Mouse (Mus musculus) midbrain, embryonic 10.5 days (tissue): Measurements from ENCODE around the gene Znrf2. TPM values are rescaled to one million over a fixed set of nuclear protein-coding genes. Genes with fewer than 3 reads are reported as not detected.

ENCODE experiments used
- DNase-seq: peaks from one replicate; pipeline ENCODE4 v3.0.0-alpha.2; 2017; ENCODE audit warnings: low spot score
- H3K27ac ChIP-seq: fragments of 300-500 bp; sonication (generic); replicated peaks from 2 replicates; pipeline ENCODE4 v1.5.1; 2016; ENCODE audit warnings: mild to moderate bottlenecking
- H3K27me3 ChIP-seq: fragments of 300-500 bp; sonication (generic); 2 replicates; pipeline ENCODE4 v1.6.1; 2016; ENCODE audit warnings: low read depth, mild to moderate bottlenecking; ENCODE audit not compliant: poor library complexity, severe bottlenecking
- H3K36me3 ChIP-seq: fragments of 300-500 bp; sonication (generic); 2 replicates; pipeline ENCODE4 v1.6.1; 2016; ENCODE audit warnings: mild to moderate bottlenecking, moderate library complexity
- H3K4me1 ChIP-seq: fragments of 300-500 bp; sonication (generic); 2 replicates; pipeline ENCODE4 v1.6.1; 2016
- H3K4me3 ChIP-seq: fragments of 300-500 bp; sonication (generic); 2 replicates; pipeline ENCODE4 v1.5.1; 2016; ENCODE audit warnings: mild to moderate bottlenecking, moderate library complexity
- H3K9me3 ChIP-seq: fragments of 300-500 bp; sonication (generic); replicated peaks from 2 replicates; pipeline ENCODE4 v1.6.1; 2016; ENCODE audit warnings: mild to moderate bottlenecking
- WGBS: fragments of 180-500 bp; shearing (Covaris S2); methylation state at CpG from one replicate; pipeline ENCODE4 v1.1.7; 2016; 5-methylcytosine and 5-hydroxymethylcytosine counted together
- polyA plus RNA-seq: library from polyadenylated mRNA; unstranded; fragments of >200 nt; fragmentation: Nextera tagmentation; extraction: Ambion mirVana; gene quantifications from 2 replicates; pipeline ENCODE4 v1.2.1, GENCODE M21; 2016

The Znrf2 gene
- polyA plus RNA-seq, 1 experiment from 2014 or later = 2.2 TPM

GRCm38 (mm10) chr6:54933866-54934265 is 117.2 kb downstream of the Znrf2 start:
- Histone ChIP-seq H3K27me3 (no peaks in the 10 kb centered on the region), H3K4me3 (no peak overlapping the region), H3K4me1 (no peaks in the 10 kb centered on the region), H3K36me3 (no peaks in the 10 kb centered on the region), H3K9me3 (no peaks in the 10 kb centered on the region), H3K27ac (no peak overlapping the region)
- 84% methylated on average over 3 of the region's 3 CpGs for WGBS
- no peak for DNase-seq

DNA sequence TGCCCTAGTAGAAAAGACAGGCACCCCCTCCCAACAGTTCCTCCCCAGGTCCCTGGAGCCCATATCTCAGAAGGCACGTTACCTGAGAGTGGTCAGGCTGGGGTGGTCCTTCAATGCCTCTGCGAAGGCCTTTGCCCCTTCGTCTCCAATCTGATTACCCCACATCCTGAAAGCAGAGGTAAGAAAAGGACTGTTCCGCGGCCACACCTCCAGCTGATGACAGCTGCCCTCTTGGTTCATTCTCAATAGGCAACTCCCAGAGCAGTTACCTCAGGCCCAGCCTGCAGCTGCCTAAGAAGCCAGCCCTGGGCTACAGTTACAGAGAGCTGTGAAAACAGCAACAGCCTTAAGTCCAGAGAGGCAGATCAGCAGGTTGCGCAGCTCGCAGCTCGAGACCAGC is 117.6 kb downstream of the Znrf2 start:
- H3K9me3 ChIP-seq = no peaks in the 10 kb centered on the region
- H3K27me3 ChIP-seq = no peaks in the 10 kb centered on the region
- no peak for DNase-seq
- no peak overlapping the region for H3K27ac ChIP-seq
- no peak overlapping the region for H3K4me3 ChIP-seq
- H3K36me3 ChIP-seq = no peaks in the 10 kb centered on the region
- no peaks in the 10 kb centered on the region for H3K4me1 ChIP-seq
- WGBS = 92% methylated on average over 8 of the region's 8 CpGs

GRCm38 (mm10) chr6:54934930-54935329 is 118.2 kb downstream of the Znrf2 start:
- H3K4me3 ChIP-seq = no peak overlapping the region
- H3K27me3 ChIP-seq = no peaks in the 10 kb centered on the region
- no peaks in the 10 kb centered on the region for H3K9me3 ChIP-seq
- H3K27ac ChIP-seq = no peak overlapping the region
- no peak for DNase-seq
- WGBS = 85% methylated on average over 5 of the region's 5 CpGs
- H3K36me3 ChIP-seq = no peaks in the 10 kb centered on the region
- no peaks in the 10 kb centered on the region for H3K4me1 ChIP-seq

- H3K9me3 ChIP-seq = no peaks in the 10 kb centered on the region
- DNase-seq = no peak
- no peak overlapping the region for H3K27ac ChIP-seq
Measured at GRCm38 (mm10) chr6:54936496-54936895, 119.8 kb downstream of the Znrf2 start.

GRCm38 (mm10) chr6:54939631-54940030 is 122.9 kb downstream of the Znrf2 start:
- no peak overlapping the region for H3K4me3 ChIP-seq
- DNase-seq = no peak
- H3K27me3 ChIP-seq = peaks cover 30% of the 10 kb centered on the region

More at GRCm38 (mm10) chr6:54936496-54936895, 119.8 kb downstream of the Znrf2 start:
- Histone ChIP-seq H3K4me3 (no peak overlapping the region), H3K36me3 (no peaks in the 10 kb centered on the region), H3K4me1 (no peaks in the 10 kb centered on the region), H3K27me3 (no peaks in the 10 kb centered on the region)
- WGBS = 89% methylated on average over 2 of the region's 2 CpGs

DNA sequence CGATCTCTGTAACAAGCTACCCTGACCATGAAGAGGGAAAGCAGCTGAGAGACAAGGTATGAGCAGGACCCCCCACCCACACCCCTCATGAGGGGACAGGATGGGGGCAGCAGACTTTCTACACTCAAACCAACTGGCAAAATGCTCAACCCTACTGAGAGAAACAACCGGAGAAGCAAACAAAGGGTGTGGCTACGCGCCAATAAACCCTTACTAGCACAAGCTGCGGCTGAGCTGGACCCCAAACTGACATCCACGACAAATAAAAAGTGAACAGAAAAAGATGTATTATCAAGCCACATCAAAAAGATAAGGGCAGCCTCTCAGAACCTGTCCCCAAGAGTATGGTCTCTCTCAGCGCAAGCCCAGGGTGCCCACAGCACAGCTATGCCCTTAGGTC is 123.4 kb downstream of the Znrf2 start:
- Histone ChIP-seq H3K4me1 (peaks cover 10% of the 10 kb centered on the region; the same call in 1 of the 2 replicates), H3K36me3 (no peaks in the 10 kb centered on the region), H3K9me3 (no peaks in the 10 kb centered on the region), H3K27me3 (peaks cover 35% of the 10 kb centered on the region), H3K4me3 (no peak overlapping the region), H3K27ac (no peak overlapping the region)
- no peak for DNase-seq
- WGBS = 82% methylated on average over 7 of the region's 7 CpGs

More at GRCm38 (mm10) chr6:54939631-54940030, 122.9 kb downstream of the Znrf2 start:
- H3K9me3 ChIP-seq = no peaks in the 10 kb centered on the region
- 75% methylated on average over 4 of the region's 4 CpGs for WGBS
- no peaks in the 10 kb centered on the region for H3K36me3 ChIP-seq
- no peak overlapping the region for H3K27ac ChIP-seq
- H3K4me1 ChIP-seq = peaks cover 6% of the 10 kb centered on the region; the same call in 1 of the 2 replicates

DNA sequence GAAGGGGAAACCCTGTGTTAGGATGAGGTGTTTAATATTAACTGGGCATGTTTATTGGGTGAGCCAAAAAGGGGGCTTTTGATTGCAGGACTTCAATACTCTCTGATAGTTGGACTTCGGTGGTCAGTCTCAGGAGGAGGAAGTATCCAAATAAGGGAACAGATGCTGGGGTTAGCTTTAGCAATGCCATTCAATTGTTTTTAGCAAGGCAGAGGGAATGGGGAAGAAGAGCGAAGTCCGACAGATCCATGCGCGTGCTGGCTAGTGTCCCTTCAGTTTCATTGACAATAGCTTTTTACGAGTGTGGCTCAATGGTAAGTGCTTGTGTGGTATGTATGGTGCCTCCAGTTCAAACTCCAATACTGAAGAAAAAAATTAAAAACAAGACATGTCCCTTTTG is 124.4 kb downstream of the Znrf2 start:
- H3K4me1 ChIP-seq = peaks cover 10% of the 10 kb centered on the region; the same call in 1 of the 2 replicates
- H3K27ac ChIP-seq = no peak overlapping the region
- WGBS = 91% methylated on average over 6 of the region's 6 CpGs
- H3K27me3 ChIP-seq = peaks cover 39% of the 10 kb centered on the region
- H3K36me3 ChIP-seq = no peaks in the 10 kb centered on the region
- DNase-seq = no peak
- no peaks in the 10 kb centered on the region for H3K9me3 ChIP-seq
- no peak overlapping the region for H3K4me3 ChIP-seq

Other genes with a start within 250 kb of the Znrf2 start
- gene Plekha8, start 221.8 kb upstream of the Znrf2 start, polyA plus RNA-seq = 16.2 and 16.5 TPM in 2 replicates
- gene Fkbp14, start 219.6 kb upstream of the Znrf2 start, polyA plus RNA-seq = 13.0 and 14.2 TPM in 2 replicates
- 14.9 and 28.9 TPM in 2 replicates for gene Mturn, start 135.3 kb upstream of the Znrf2 start, polyA plus RNA-seq
- 1.3 and 1.9 TPM in 2 replicates for gene Nod1, start 155.7 kb downstream of the Znrf2 start, polyA plus RNA-seq
- gene Ggct, start 176.0 kb downstream of the Znrf2 start, polyA plus RNA-seq = 12.7 and 15.7 TPM in 2 replicates
- 228 and 233 TPM in 2 replicates for gene Gars, start 221.1 kb downstream of the Znrf2 start, polyA plus RNA-seq